Mouse (Mus musculus) intestine, postnatal 0 days (tissue): ENCODE measurements around the gene Atxn3. TPM values are rescaled to one million over a fixed set of nuclear protein-coding genes. Genes with fewer than 3 reads are reported as not detected.
A peak's percentile ranks its signal among the peaks of the same experiment; 100 is the strongest.

Experiments
- ATAC-seq: fragments of 200-750 bp; cut with Nextera tagmentation; 2 replicates; pipeline ENCODE4 v1.8.0; 2017; ENCODE audit warnings: mild to moderate bottlenecking, moderate TSS enrichment, moderate library complexity
- H3K27ac ChIP-seq: fragments of 300-500 bp; sonication (generic); 2 replicates; pipeline ENCODE4 v1.5.1; 2014; ENCODE audit warnings: mild to moderate bottlenecking, low read depth, low read length, moderate library complexity
- H3K27me3 ChIP-seq: fragments of 300-500 bp; sonication (generic); replicated peaks from 2 replicates; pipeline ENCODE4 v1.6.1; 2014; ENCODE audit warnings: low read length, mixed read lengths; ENCODE audit not compliant: control insufficient read depth, insufficient read depth
- H3K36me3 ChIP-seq: fragments of 300-500 bp; sonication (generic); 2 replicates; pipeline ENCODE4 v1.6.1; 2014; ENCODE audit warnings: mild to moderate bottlenecking, moderate library complexity; ENCODE audit not compliant: control insufficient read depth, insufficient read depth
- H3K4me1 ChIP-seq: fragments of 300-500 bp; sonication (generic); replicated peaks from 2 replicates; pipeline ENCODE4 v1.6.1; 2014; ENCODE audit warnings: antibody characterized with exemption, low read length, mixed read lengths; ENCODE audit not compliant: control insufficient read depth, insufficient read depth
- H3K4me2 ChIP-seq: fragments of 300-500 bp; sonication (generic); replicated peaks from 2 replicates; pipeline ENCODE4 v1.6.1; 2014; ENCODE audit warnings: low read depth, mild to moderate bottlenecking, moderate library complexity
- H3K4me3 ChIP-seq: fragments of 300-500 bp; sonication (generic); 2 replicates; pipeline ENCODE4 v1.5.1; 2014; ENCODE audit warnings: low read depth, low read length
- H3K9ac ChIP-seq: fragments of 300-500 bp; sonication (generic); 2 replicates; pipeline ENCODE4 v1.6.1; 2014; ENCODE audit warnings: mild to moderate bottlenecking, low read depth, low read length
- H3K9me3 ChIP-seq: fragments of 300-500 bp; sonication (generic); 2 replicates; pipeline ENCODE4 v1.6.1; 2016; ENCODE audit warnings: mixed run types; ENCODE audit not compliant: control insufficient read depth
- CTCF ChIP-seq: sonication (generic); IDR thresholded peaks from 2 replicates; pipeline ENCODE4 v1.5.1; 2016; ENCODE audit warnings: low read depth, mild to moderate bottlenecking, control low read depth, antibody characterized with exemption, moderate library complexity
- WGBS: fragments of 180-500 bp; shearing (Covaris S2); extraction: QIAGEN DNeasy Blood & Tissue Kit; methylation state at CpG from one replicate; pipeline ENCODE4 v1.1.7; 2014; 5-methylcytosine and 5-hydroxymethylcytosine counted together
- polyA plus RNA-seq: library from polyadenylated mRNA; unstranded; fragments of >200 nt; fragmentation: Nextera tagmentation; extraction: Ambion mirVana; gene quantifications from 2 replicates; pipeline ENCODE4 v1.2.1, GENCODE M21; 2015

Atxn3 gene
- polyA plus RNA-seq, result 11.7 and 12.9 TPM in 2 replicates

- H3K4me1 ChIP-seq, result no peaks in the 10 kb centered on the region
- WGBS, result 1% methylated on average over 54 of the region's 54 CpGs
- peak; percentile 99 for ATAC-seq
- H3K27me3 ChIP-seq, result no peaks in the 10 kb centered on the region
- peak within 1 kb of the TSS; percentile 97 for H3K4me3 ChIP-seq
- peak within 1 kb of the TSS; percentile 89 for H3K9ac ChIP-seq
- H3K27ac ChIP-seq, result peak within 1 kb of the TSS; percentile 70
- peak within 1 kb of the TSS; percentile 82 for H3K4me2 ChIP-seq
- no peaks in the 10 kb centered on the region for H3K36me3 ChIP-seq
- peak; percentile 92 for TF ChIP-seq CTCF
- H3K9me3 ChIP-seq, result no peaks in the 10 kb centered on the region
These were observed at the start of gene Atxn3 for GRCm38 (mm10) chr12:101957942-101958544. TSS of gene Atxn3 (minus strand) at chr12:101958246.

- 97% methylated on average over 11 of the region's 11 CpGs for WGBS
- no peak for ATAC-seq
- H3K36me3 ChIP-seq, result peaks cover 67% of the 10 kb centered on the region
These were observed 42.7 kb upstream of the Atxn3 start for GRCm38 (mm10) chr12:102000785-102001184.

GRCm38 (mm10) chr12:101998929-101999328 is 40.9 kb upstream of the Atxn3 start:
- ATAC-seq, result no peak
- Histone ChIP-seq H3K4me2 (no peak overlapping the region), H3K4me3 (no peak overlapping the region), H3K4me1 (no peaks in the 10 kb centered on the region), H3K36me3 (peaks cover 57% of the 10 kb centered on the region), H3K27me3 (no peaks in the 10 kb centered on the region), H3K9me3 (no peaks in the 10 kb centered on the region), H3K9ac (no peak overlapping the region), H3K27ac (no peak overlapping the region)
- 82% methylated on average over 5 of the region's 5 CpGs for WGBS
- no peak for TF ChIP-seq CTCF

More at GRCm38 (mm10) chr12:102000785-102001184, 42.7 kb upstream of the Atxn3 start:
- no peaks in the 10 kb centered on the region for H3K27me3 ChIP-seq
- no peak overlapping the region for H3K4me2 ChIP-seq
- H3K9me3 ChIP-seq, result no peaks in the 10 kb centered on the region
- no peak for TF ChIP-seq CTCF
- no peak overlapping the region for H3K9ac ChIP-seq
- H3K27ac ChIP-seq, result no peak overlapping the region
- H3K4me3 ChIP-seq, result no peak overlapping the region
- H3K4me1 ChIP-seq, result no peaks in the 10 kb centered on the region

- ATAC-seq, result no peak
- H3K4me1 ChIP-seq, result no peaks in the 10 kb centered on the region
- no peaks in the 10 kb centered on the region for H3K9me3 ChIP-seq
- H3K4me3 ChIP-seq, result no peak overlapping the region
- H3K36me3 ChIP-seq, result peaks cover 59% of the 10 kb centered on the region
- H3K9ac ChIP-seq, result no peak overlapping the region
- TF ChIP-seq CTCF, result no peak
- no peak overlapping the region for H3K27ac ChIP-seq
- 91% methylated on average over 8 of the region's 8 CpGs for WGBS
- no peak overlapping the region for H3K4me2 ChIP-seq
- no peaks in the 10 kb centered on the region for H3K27me3 ChIP-seq
These were observed 36.8 kb upstream of the Atxn3 start for GRCm38 (mm10) chr12:101994576-101995467.

GRCm38 (mm10) chr12:101987659-101988058 is 29.6 kb upstream of the Atxn3 start:
- H3K4me3 ChIP-seq, result no peak overlapping the region
- H3K4me1 ChIP-seq, result no peaks in the 10 kb centered on the region
- no peaks in the 10 kb centered on the region for H3K27me3 ChIP-seq
- no peak for TF ChIP-seq CTCF
- no peak for ATAC-seq
- H3K9ac ChIP-seq, result no peak overlapping the region
- no peak overlapping the region for H3K27ac ChIP-seq
- WGBS, result 88% methylated on average over 6 of the region's 6 CpGs
- H3K9me3 ChIP-seq, result no peaks in the 10 kb centered on the region
- H3K36me3 ChIP-seq, result peaks cover 82% of the 10 kb centered on the region
- H3K4me2 ChIP-seq, result no peak overlapping the region

- no peaks in the 10 kb centered on the region for H3K4me1 ChIP-seq
- 44% methylated on average over 3 of the region's 3 CpGs for WGBS
- H3K36me3 ChIP-seq, result peaks cover 63% of the 10 kb centered on the region
- ATAC-seq, result no peak
- no peak overlapping the region for H3K4me3 ChIP-seq
- H3K27me3 ChIP-seq, result no peaks in the 10 kb centered on the region
- no peak overlapping the region for H3K4me2 ChIP-seq
- no peak overlapping the region for H3K9ac ChIP-seq
- no peak overlapping the region for H3K27ac ChIP-seq
- peak; percentile 72 for TF ChIP-seq CTCF
- H3K9me3 ChIP-seq, result no peaks in the 10 kb centered on the region
These were observed 27.1 kb upstream of the Atxn3 start for GRCm38 (mm10) chr12:101985110-101985509.
